Mouse (Mus musculus) c-Kit-positive CD71-positive TER-119-positive erythroid progenitor cells, embryonic 14.5 days (primary cell): ENCODE data around the gene Cdk12.

Source experiments
- DNase-seq: peaks from one replicate; pipeline ENCODE4 v3.0.0-alpha.2; 2013; ENCODE audit warnings: low spot score

Gene Cdk12

DNA sequence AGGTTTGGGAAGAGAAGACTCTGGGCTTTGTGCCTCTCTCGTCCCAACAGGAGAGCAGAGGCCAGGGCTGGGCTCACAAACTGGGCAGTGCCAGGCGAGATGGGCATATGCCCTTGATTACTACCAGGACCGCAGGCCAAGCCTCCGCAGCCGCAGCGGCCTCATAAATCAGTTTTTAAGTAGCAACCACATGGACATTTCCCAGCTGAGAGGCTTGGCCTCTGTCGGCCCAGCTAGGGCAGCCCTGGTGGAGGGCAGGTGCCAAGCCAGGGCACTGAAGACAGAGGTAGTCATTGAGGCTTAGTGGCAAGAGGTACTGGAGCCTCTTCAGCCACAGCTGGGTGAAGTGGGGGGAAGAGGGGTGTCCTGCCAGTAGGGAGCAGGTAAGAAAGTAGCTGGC is 114.6 kb downstream of the Cdk12 start:
- DNase-seq = no peak

GRCm38 (mm10) chr11:98318421-98319116 is 115.7 kb downstream of the Cdk12 start:
- no peak for DNase-seq

DNA sequence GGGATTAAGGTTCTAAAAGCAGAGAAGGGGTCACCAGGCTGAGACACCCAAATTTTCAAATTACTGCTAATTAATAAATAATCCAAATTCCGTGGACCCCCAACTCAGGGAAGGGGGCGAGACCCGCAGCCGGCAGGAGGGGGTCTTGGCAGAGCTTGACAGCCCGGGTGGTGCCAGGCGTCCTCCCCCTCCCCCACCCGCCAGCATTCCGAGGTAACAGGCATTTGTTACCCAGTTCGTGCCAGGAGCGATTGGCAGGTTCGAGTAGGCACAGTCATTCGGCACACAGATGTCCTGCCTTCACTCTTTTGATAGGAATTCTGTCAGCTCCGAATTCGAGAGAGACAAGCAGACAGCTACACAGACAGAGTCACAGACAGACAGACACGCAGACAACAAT is 116.3 kb downstream of the Cdk12 start:
- DNase-seq = no peak

DNA sequence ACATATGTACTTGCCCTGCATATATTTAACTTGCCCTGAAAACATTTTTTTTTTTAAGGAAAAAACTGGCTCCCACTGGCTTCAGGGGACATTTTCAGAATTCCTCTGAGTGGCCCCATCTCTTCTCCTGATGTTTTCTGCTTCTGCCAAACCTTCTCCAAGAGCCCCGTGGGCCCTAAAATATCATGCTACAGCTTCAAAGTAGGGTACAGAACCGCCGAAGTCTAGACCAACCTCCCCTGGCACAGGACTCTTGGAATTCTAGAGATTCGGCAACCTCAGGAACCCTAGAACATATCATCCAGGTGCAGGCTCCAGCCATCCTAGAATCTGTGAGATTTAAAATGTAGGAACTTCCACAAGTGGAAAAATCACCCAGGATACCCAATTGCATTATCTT is 116.7 kb downstream of the Cdk12 start:
- no peak for DNase-seq

DNA sequence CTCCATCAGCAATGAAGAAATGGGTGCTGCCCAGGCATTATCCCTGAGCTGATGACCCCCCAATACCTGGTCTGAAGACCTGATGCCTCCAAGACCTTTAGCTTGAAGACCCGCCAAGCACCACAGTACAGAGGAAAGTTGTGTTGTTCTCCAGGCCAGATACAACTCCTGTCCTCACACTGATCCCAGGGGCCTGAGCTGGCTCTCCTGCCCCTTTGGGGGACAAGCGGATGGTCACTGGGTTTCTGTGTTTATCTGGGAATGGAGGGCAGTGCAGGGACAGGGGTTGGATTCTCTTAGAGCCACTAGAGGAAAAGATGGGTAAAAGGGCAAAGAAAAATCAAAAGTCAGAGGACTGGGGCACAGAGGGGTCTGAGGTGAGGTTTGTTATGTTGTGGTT is 117.1 kb downstream of the Cdk12 start:
- no peak for DNase-seq

- DNase-seq = no peak
Observed at GRCm38 (mm10) chr11:98320381-98320780, 117.5 kb downstream of the Cdk12 start.

DNA sequence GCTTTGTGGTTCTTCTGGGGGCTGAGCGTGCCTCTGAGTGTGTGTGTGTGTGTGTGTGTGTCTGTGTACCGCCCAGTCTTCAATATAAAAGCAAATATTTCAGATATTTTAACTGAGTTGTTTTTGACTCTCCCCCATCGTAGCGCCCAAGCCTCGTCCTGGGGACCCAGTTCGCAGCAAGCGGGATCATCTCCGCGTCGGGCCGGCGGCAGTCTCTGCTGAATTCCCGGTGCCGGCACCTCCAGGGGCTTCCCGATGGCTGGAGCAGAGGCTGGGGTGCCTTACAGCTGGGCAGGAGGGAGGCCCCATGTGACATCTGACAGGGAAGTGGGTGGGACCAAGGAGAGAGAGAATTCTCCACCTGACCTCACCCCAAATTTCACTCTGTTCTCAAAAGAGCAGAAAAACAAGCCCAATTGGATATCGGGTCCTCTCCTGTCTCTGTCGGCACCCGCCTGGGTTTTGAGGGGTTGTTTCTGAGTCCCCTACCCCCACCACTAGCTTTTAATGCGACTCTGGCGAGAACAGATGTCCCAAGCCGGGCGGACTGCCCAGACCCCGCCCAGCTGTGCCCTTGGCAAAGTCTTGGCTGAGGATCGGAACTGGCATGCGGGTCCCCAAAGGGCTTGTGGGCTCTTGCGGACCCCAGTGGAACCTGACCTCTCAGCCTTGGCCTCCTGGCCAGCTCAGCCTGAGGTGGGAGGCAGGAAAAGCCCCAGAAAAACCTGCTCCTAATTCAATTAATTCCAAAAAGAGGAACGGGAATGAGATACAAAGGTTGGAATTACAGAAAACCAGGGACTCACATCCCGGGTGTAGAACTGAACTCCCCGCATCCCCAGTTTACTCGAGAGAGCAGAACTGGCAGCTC is 118.2 kb downstream of the Cdk12 start:
- DNase-seq = no peak

DNA sequence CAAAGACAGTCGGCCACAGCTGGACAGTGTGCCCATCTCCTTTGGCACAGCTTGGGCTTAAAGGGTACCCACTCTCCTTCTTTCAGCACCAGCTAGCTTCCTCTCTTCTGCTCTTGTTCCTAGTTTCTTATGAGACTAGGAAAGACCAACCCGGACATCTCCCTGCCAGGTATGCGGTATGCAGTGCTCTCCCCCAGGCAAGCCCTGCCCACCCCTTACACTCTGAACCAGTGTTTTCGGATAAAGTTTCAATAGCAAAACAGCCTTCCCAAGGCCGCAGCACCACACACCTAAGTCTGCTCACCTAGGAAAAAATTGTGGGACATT is 118.8 kb downstream of the Cdk12 start:
- no peak for DNase-seq

DNA sequence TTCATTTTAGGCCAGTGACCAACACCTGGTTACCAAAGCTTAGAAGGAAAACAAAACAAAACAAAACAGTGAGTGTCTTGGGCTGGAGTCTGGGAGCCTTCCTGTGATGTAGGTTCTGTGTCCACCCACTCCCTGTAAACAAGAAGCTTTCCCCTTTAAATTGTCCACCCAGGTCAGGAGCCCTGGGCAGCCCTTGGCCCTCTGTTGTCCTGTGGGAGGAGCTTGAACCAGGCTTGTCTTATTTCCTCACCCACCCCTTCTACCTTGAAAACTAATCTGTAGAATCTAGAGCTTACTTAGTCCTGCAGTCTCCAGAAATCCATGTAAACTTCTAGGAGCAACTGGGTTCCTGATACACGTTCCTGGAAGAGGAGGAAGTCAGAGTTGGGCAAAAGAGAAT is 119.3 kb downstream of the Cdk12 start:
- DNase-seq = no peak

- no peak for DNase-seq
Observed at GRCm38 (mm10) chr11:98323136-98323866, 120.4 kb downstream of the Cdk12 start.

GRCm38 (mm10) chr11:98323933-98324332 is 121.1 kb downstream of the Cdk12 start:
- no peak for DNase-seq

- DNase-seq = no peak
Observed at GRCm38 (mm10) chr11:98325191-98325820, 122.4 kb downstream of the Cdk12 start.

DNA sequence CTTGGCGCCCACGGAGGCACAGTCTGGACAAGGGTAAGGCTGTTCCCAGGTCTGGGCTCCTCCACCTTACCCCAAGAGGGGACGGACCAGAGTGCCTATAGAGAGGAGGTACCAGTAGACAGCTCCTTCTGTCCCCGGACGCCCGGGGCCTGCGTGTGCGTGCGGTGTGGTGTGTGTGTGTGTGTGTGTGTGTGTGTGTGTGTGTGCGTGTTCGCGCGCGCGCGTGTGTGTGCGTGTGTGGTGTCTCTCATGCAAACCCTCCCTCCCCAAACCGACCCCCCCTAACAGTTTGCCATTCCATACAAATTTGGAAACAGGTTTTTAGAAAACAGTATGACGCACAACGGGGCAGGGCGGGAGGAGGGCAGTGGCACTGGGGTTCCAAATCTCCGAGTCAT is 123.0 kb downstream of the Cdk12 start:
- no peak for DNase-seq

DNA sequence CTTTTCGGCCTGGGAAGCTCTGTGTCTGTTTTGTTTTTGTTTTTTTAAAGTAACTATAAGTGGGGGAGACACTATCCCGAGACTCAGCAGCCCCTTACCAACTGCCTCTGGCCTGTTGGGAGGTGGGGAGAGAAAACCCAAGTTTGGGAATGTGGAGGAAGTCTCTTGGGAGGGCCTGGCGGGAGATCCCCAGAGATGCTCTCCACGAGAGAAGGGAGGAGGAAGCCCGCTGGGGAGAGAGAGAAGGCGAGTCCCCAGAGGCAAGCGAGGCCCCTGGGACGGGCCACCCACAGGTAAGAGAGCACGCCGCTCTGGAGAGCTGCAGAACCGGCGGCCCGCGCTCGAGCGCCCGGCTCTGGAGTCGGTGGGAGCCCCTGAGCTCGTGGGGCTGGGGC is 123.9 kb downstream of the Cdk12 start:
- no peak for DNase-seq

DNA sequence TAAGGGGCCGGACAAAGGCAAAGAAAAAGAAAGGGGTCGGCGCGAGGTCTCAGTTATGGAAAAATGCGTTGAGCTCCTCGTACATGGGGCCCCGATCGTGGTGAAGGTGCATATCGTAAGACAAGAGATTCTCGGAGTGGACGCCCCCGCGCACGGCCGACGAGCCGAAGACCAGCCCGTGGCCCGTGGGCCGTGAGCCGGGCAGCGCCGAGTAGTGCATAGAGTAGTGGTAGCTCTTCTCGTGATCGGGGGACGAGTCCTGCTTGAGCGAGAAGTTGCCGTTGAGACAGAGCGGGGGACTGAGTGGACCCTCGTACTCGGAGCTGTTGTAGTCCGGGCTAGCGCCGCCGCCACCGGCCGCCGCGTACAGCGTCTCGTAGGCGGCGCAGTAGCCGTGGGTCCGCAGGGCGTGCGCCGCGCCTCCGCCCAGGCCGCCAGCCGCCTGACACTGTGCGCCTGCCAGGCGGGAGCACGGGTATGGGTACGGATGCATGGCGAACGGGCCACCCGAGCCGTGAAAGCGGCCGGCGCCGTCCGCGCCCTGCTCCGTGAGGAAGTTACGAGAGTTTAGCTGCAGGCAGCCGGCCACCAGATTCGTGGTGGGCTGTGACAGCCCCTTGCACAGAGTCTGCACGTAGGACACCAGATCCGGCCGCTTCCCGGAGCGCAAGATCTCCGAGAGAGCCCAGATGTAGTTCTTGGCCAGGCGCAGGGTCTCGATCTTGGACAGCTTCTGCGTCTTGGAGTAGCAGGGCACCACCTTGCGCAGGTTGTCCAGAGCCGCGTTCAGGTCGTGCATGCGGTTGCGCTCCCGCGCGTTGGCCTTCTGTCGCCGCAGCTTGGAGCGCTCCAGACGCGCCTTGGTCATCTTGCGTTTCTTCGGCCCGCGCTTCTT is 124.5 kb downstream of the Cdk12 start:
- no peak for DNase-seq

GRCm38 (mm10) chr11:98328031-98328370 is 125.1 kb downstream of the Cdk12 start:
- no peak for DNase-seq
